Mouse (Mus musculus): ENCODE data around the gene Ppih. TPM values are rescaled to one million over a fixed set of nuclear protein-coding genes. Genes with fewer than 3 reads are reported as not detected.

Gene Ppih
- polyA plus RNA-seq, 1 experiment from 2014 or later = 170 TPM

GRCm38 (mm10) chr4:119275226-119275625 lies 45.1 kb downstream of the Ppih start:
- Histone ChIP-seq H3K9me3 (ENCODE audit: control insufficient read depth, low read length) (no peaks in the 10 kb centered on the region), H3K4me1 (ENCODE audit: control insufficient read depth, insufficient read depth, low read length) (no peaks in the 10 kb centered on the region), H3K36me3 (ENCODE audit: control insufficient read depth, insufficient read depth, low read length) (peaks cover 29% of the 10 kb centered on the region), H3K27me3 (ENCODE audit: control insufficient read depth, insufficient read depth, low read length) (no peaks in the 10 kb centered on the region), H3K27ac (replicated peaks; ENCODE audit: low read depth, low read length) (no peak overlapping the region), H3K4me3 (ENCODE audit: low read depth, low read length) (no peak overlapping the region), H3K9ac (ENCODE audit: low read length) (no peak overlapping the region), H3K4me2 (ENCODE audit: low read depth, severe bottlenecking) (no peak overlapping the region)
- ATAC-seq (ENCODE audit: insufficient number of reproducible peaks, low FRiP score, low TSS enrichment, low read depth) = no peak
- no peak for DNase-seq (ENCODE audit: low spot score)
- WGBS = 85% methylated on average over 2 of the region's 2 CpGs

GRCm38 (mm10) chr4:119274627-119275026 lies 45.7 kb downstream of the Ppih start:
- H3K9ac ChIP-seq (ENCODE audit: low read length) = no peak overlapping the region
- no peak overlapping the region for H3K27ac ChIP-seq (replicated peaks; ENCODE audit: low read depth, low read length)
- ATAC-seq (ENCODE audit: insufficient number of reproducible peaks, low FRiP score, low TSS enrichment, low read depth) (no peak), DNase-seq (ENCODE audit: low spot score) (no peak)
- no peaks in the 10 kb centered on the region for H3K9me3 ChIP-seq (ENCODE audit: control insufficient read depth, low read length)
- H3K4me3 ChIP-seq (ENCODE audit: low read depth, low read length) = no peak overlapping the region
- no peaks in the 10 kb centered on the region for H3K4me1 ChIP-seq (ENCODE audit: control insufficient read depth, insufficient read depth, low read length)
- H3K27me3 ChIP-seq (ENCODE audit: control insufficient read depth, insufficient read depth, low read length) = no peaks in the 10 kb centered on the region
- H3K36me3 ChIP-seq (ENCODE audit: control insufficient read depth, insufficient read depth, low read length) = peaks cover 26% of the 10 kb centered on the region
- 73% methylated on average over 1 of the region's 1 CpGs for WGBS
- no peak overlapping the region for H3K4me2 ChIP-seq (ENCODE audit: low read depth, severe bottlenecking)

- 82% methylated on average over 13 of the region's 13 CpGs for WGBS
- no peak for DNase-seq (ENCODE audit: low spot score)
- ATAC-seq (ENCODE audit: insufficient number of reproducible peaks, low FRiP score, low TSS enrichment, low read depth) = no peak
These were observed 53.7 kb downstream of the Ppih start for GRCm38 (mm10) chr4:119266606-119267005.

GRCm38 (mm10) chr4:119263459-119263858 lies 56.9 kb downstream of the Ppih start:
- H3K4me1 ChIP-seq (ENCODE audit: control insufficient read depth, insufficient read depth, low read length) = peaks cover 2% of the 10 kb centered on the region; the same call in 1 of the 2 replicates
- DNase-seq (ENCODE audit: low spot score) (no peak), ATAC-seq (ENCODE audit: insufficient number of reproducible peaks, low FRiP score, low TSS enrichment, low read depth) (no peak)
- no peaks in the 10 kb centered on the region for H3K9me3 ChIP-seq (ENCODE audit: control insufficient read depth, low read length)
- WGBS = 83% methylated on average over 3 of the region's 3 CpGs
- H3K36me3 ChIP-seq (ENCODE audit: control insufficient read depth, insufficient read depth, low read length) = no peaks in the 10 kb centered on the region
- H3K4me2 ChIP-seq (ENCODE audit: low read depth, severe bottlenecking) = no peak overlapping the region
- H3K4me3 ChIP-seq (ENCODE audit: low read depth, low read length) = no peak overlapping the region
- no peaks in the 10 kb centered on the region for H3K27me3 ChIP-seq (ENCODE audit: control insufficient read depth, insufficient read depth, low read length)
- H3K9ac ChIP-seq (ENCODE audit: low read length) = no peak overlapping the region
- no peak overlapping the region for H3K27ac ChIP-seq (replicated peaks; ENCODE audit: low read depth, low read length)

More at GRCm38 (mm10) chr4:119266606-119267005, 53.7 kb downstream of the Ppih start:
- H3K27me3 ChIP-seq (ENCODE audit: control insufficient read depth, insufficient read depth, low read length) = no peaks in the 10 kb centered on the region
- H3K9ac ChIP-seq (ENCODE audit: low read length) = no peak overlapping the region
- H3K36me3 ChIP-seq (ENCODE audit: control insufficient read depth, insufficient read depth, low read length) = peaks cover 3% of the 10 kb centered on the region; the same call in 1 of the 2 replicates
- H3K9me3 ChIP-seq (ENCODE audit: control insufficient read depth, low read length) = no peaks in the 10 kb centered on the region
- no peak overlapping the region for H3K4me2 ChIP-seq (ENCODE audit: low read depth, severe bottlenecking)
- no peaks in the 10 kb centered on the region for H3K4me1 ChIP-seq (ENCODE audit: control insufficient read depth, insufficient read depth, low read length)
- H3K4me3 ChIP-seq (ENCODE audit: low read depth, low read length) = no peak overlapping the region
- H3K27ac ChIP-seq (replicated peaks; ENCODE audit: low read depth, low read length) = no peak overlapping the region

- Histone ChIP-seq H3K4me3 (ENCODE audit: low read depth, low read length) (no peak overlapping the region), H3K4me2 (ENCODE audit: low read depth, severe bottlenecking) (no peak overlapping the region), H3K9ac (ENCODE audit: low read length) (no peak overlapping the region), H3K27ac (replicated peaks; ENCODE audit: low read depth, low read length) (no peak overlapping the region), H3K4me1 (ENCODE audit: control insufficient read depth, insufficient read depth, low read length) (peaks cover 2% of the 10 kb centered on the region; the same call in 1 of the 2 replicates), H3K9me3 (ENCODE audit: control insufficient read depth, low read length) (no peaks in the 10 kb centered on the region), H3K36me3 (ENCODE audit: control insufficient read depth, insufficient read depth, low read length) (no peaks in the 10 kb centered on the region), H3K27me3 (ENCODE audit: control insufficient read depth, insufficient read depth, low read length) (no peaks in the 10 kb centered on the region)
- DNase-seq (ENCODE audit: low spot score) (no peak), ATAC-seq (ENCODE audit: insufficient number of reproducible peaks, low FRiP score, low TSS enrichment, low read depth) (no peak)
- WGBS = 85% methylated on average over 5 of the region's 5 CpGs
These were observed 57.9 kb downstream of the Ppih start for GRCm38 (mm10) chr4:119262483-119262882.

- Histone ChIP-seq H3K36me3 (ENCODE audit: control insufficient read depth, insufficient read depth, low read length) (no peaks in the 10 kb centered on the region), H3K4me2 (ENCODE audit: low read depth, severe bottlenecking) (no peak overlapping the region), H3K27ac (replicated peaks; ENCODE audit: low read depth, low read length) (no peak overlapping the region), H3K9ac (ENCODE audit: low read length) (0 out of 2 replicates have a peak overlapping the region, but pooled peaks have one; percentile 4), H3K9me3 (ENCODE audit: control insufficient read depth, low read length) (no peaks in the 10 kb centered on the region), H3K4me1 (ENCODE audit: control insufficient read depth, insufficient read depth, low read length) (peaks cover 2% of the 10 kb centered on the region; the same call in 1 of the 2 replicates), H3K27me3 (ENCODE audit: control insufficient read depth, insufficient read depth, low read length) (no peaks in the 10 kb centered on the region), H3K4me3 (ENCODE audit: low read depth, low read length) (no peak overlapping the region)
- DNase-seq (ENCODE audit: low spot score) = no peak
- ATAC-seq (ENCODE audit: insufficient number of reproducible peaks, low FRiP score, low TSS enrichment, low read depth) = no peak
- WGBS = 54% methylated on average over 7 of the region's 7 CpGs
These were observed 59.1 kb downstream of the Ppih start for GRCm38 (mm10) chr4:119261087-119261713.

GRCm38 (mm10) chr4:119259344-119260254 lies 60.7 kb downstream of the Ppih start:
- Histone ChIP-seq H3K27me3 (ENCODE audit: control insufficient read depth, insufficient read depth, low read length) (no peaks in the 10 kb centered on the region), H3K9me3 (ENCODE audit: control insufficient read depth, low read length) (no peaks in the 10 kb centered on the region), H3K4me1 (ENCODE audit: control insufficient read depth, insufficient read depth, low read length) (peaks cover 2% of the 10 kb centered on the region; the same call in 1 of the 2 replicates), H3K4me3 (ENCODE audit: low read depth, low read length) (no peak overlapping the region), H3K36me3 (ENCODE audit: control insufficient read depth, insufficient read depth, low read length) (no peaks in the 10 kb centered on the region), H3K9ac (ENCODE audit: low read length) (no peak overlapping the region), H3K4me2 (ENCODE audit: low read depth, severe bottlenecking) (no peak overlapping the region), H3K27ac (replicated peaks; ENCODE audit: low read depth, low read length) (no peak overlapping the region)
- ATAC-seq (ENCODE audit: insufficient number of reproducible peaks, low FRiP score, low TSS enrichment, low read depth) (no peak), DNase-seq (ENCODE audit: low spot score) (no peak)
- WGBS = 79% methylated on average over 15 of the region's 15 CpGs

- ATAC-seq (ENCODE audit: insufficient number of reproducible peaks, low FRiP score, low TSS enrichment, low read depth) (no peak), DNase-seq (ENCODE audit: low spot score) (no peak)
- no peaks in the 10 kb centered on the region for H3K27me3 ChIP-seq (ENCODE audit: control insufficient read depth, insufficient read depth, low read length)
- H3K4me2 ChIP-seq (ENCODE audit: low read depth, severe bottlenecking) = no peak overlapping the region
- no peaks in the 10 kb centered on the region for H3K9me3 ChIP-seq (ENCODE audit: control insufficient read depth, low read length)
- no peaks in the 10 kb centered on the region for H3K36me3 ChIP-seq (ENCODE audit: control insufficient read depth, insufficient read depth, low read length)
- WGBS = 81% methylated on average over 6 of the region's 6 CpGs
- no peak overlapping the region for H3K4me3 ChIP-seq (ENCODE audit: low read depth, low read length)
- H3K27ac ChIP-seq (replicated peaks; ENCODE audit: low read depth, low read length) = no peak overlapping the region
- no peak overlapping the region for H3K9ac ChIP-seq (ENCODE audit: low read length)
- H3K4me1 ChIP-seq (ENCODE audit: control insufficient read depth, insufficient read depth, low read length) = peaks cover 11% of the 10 kb centered on the region
These were observed 63.3 kb downstream of the Ppih start for GRCm38 (mm10) chr4:119257083-119257482.

Measured in limb, embryonic 11.5 days (tissue).